In the genomic region with DNA sequence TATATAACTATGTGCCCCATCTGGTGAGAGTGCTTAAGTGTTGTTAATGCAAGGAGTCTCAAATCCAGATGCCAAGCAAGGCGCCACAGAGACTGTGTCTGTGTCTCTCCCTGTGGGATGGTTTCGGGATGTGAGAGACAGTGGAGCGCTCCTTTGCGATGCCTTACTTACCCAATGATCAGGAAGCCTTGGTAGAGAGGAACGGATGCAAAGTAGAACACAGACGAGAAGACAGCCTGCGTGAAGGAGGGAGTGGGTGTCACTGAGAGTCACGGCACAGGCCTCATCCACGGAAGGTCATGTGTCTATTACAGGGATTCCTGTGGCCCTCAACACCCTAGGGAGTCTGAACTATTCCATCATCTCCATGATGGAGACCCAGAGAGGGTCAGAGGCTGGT, we compare ENCODE assay signal across 17 mouse cellular contexts.
"Had no signal": no experiment of that assay in that cellular context is flagged by ENCODE, and none has a peak within 500 bp of the region (broad histone marks: within the 10 kb centered on the region; RNA-seq: fewer than 3 reads in every experiment).

No protein-coding gene starts in this region.

- ATAC-seq: liver, embryonic 12.5 days; liver, postnatal 0 days; lung, postnatal 0 days; midbrain, embryonic 13.5 days; midbrain, embryonic 15.5 days; midbrain, embryonic 16.5 days had no signal

- DNase-seq: left cerebral cortex, postnatal 4 days; liver; liver, embryonic 13.5 days; liver, postnatal 0 days; lung, adult 18-20 months; lung, adult 2 months; lung, embryonic 14.5 days; lung, postnatal 10 days; lung, postnatal 14 days; lung, postnatal 36 days; lung, postnatal 4 days; midbrain, embryonic 14.5 days had no signal
